Mouse (Mus musculus): ENCODE results near the gene Cnr2. TPM values are rescaled to one million over a fixed set of nuclear protein-coding genes. Genes with fewer than 3 reads are reported as not detected.
A peak's percentile ranks its signal among the peaks of the same experiment; 100 is the strongest.

Gene Cnr2
- polyA plus RNA-seq, 1 experiment from 2014 or later: 0.15 TPM

- Histone ChIP-seq H3K9ac (no peak overlapping the region), H3K4me3 (no peak overlapping the region), H3K36me3 (no peaks in the 10 kb centered on the region), H3K4me1 (peaks cover 18% of the 10 kb centered on the region), H3K4me2 (replicated peaks) (no peak overlapping the region), H3K27ac (no peak overlapping the region), H3K9me3 (replicated peaks) (no peaks in the 10 kb centered on the region), H3K27me3 (no peaks in the 10 kb centered on the region)
- WGBS: 91% methylated on average over 6 of the region's 6 CpGs
- ATAC-seq (ENCODE audit: low FRiP score): no peak
Measured at GRCm38 (mm10) chr4:135880018-135880417, 15.2 kb upstream of the Cnr2 start.

GRCm38 (mm10) chr4:135880576-135880975 is 14.6 kb upstream of the Cnr2 start:
- Histone ChIP-seq H3K9ac (no peak overlapping the region), H3K4me1 (peaks cover 15% of the 10 kb centered on the region), H3K36me3 (no peaks in the 10 kb centered on the region), H3K4me3 (no peak overlapping the region), H3K4me2 (replicated peaks) (no peak overlapping the region), H3K27ac (no peak overlapping the region), H3K27me3 (no peaks in the 10 kb centered on the region), H3K9me3 (replicated peaks) (no peaks in the 10 kb centered on the region)
- WGBS: 82% methylated on average over 10 of the region's 10 CpGs
- ATAC-seq (ENCODE audit: low FRiP score): no peak

GRCm38 (mm10) chr4:135882023-135882422 is 13.2 kb upstream of the Cnr2 start:
- Histone ChIP-seq H3K36me3 (no peaks in the 10 kb centered on the region), H3K27me3 (no peaks in the 10 kb centered on the region), H3K4me3 (no peak overlapping the region), H3K4me1 (peaks cover under 1% of the 10 kb centered on the region), H3K4me2 (replicated peaks) (no peak overlapping the region), H3K27ac (no peak overlapping the region), H3K9ac (no peak overlapping the region), H3K9me3 (replicated peaks) (no peaks in the 10 kb centered on the region)
- no peak for ATAC-seq (ENCODE audit: low FRiP score)
- WGBS: 84% methylated on average over 6 of the region's 6 CpGs

- no peaks in the 10 kb centered on the region for H3K9me3 ChIP-seq (replicated peaks)
- H3K4me1 ChIP-seq: no peaks in the 10 kb centered on the region; the same call in 1 of the 2 replicates
- no peaks in the 10 kb centered on the region for H3K27me3 ChIP-seq
- no peak overlapping the region for H3K27ac ChIP-seq
- H3K4me3 ChIP-seq: no peak overlapping the region
- no peak overlapping the region for H3K9ac ChIP-seq
- H3K36me3 ChIP-seq: no peaks in the 10 kb centered on the region
- no peak overlapping the region for H3K4me2 ChIP-seq (replicated peaks)
- WGBS: 42% methylated on average over 10 of the region's 10 CpGs
- ATAC-seq (ENCODE audit: low FRiP score): no peak
Measured at GRCm38 (mm10) chr4:135883401-135883851, 11.8 kb upstream of the Cnr2 start.

GRCm38 (mm10) chr4:135883881-135884516 is 11.2 kb upstream of the Cnr2 start:
- H3K9me3 ChIP-seq (replicated peaks): no peaks in the 10 kb centered on the region
- no peak overlapping the region for H3K27ac ChIP-seq
- ATAC-seq (ENCODE audit: low FRiP score): no peak
- 57% methylated on average over 7 of the region's 7 CpGs for WGBS
- no peaks in the 10 kb centered on the region; the same call in 1 of the 2 replicates for H3K4me1 ChIP-seq
- H3K4me3 ChIP-seq: no peak overlapping the region
- H3K4me2 ChIP-seq (replicated peaks): no peak overlapping the region
- no peaks in the 10 kb centered on the region for H3K36me3 ChIP-seq
- no peak overlapping the region for H3K9ac ChIP-seq
- H3K27me3 ChIP-seq: no peaks in the 10 kb centered on the region

GRCm38 (mm10) chr4:135884531-135884930 is 10.7 kb upstream of the Cnr2 start:
- WGBS: 46% methylated on average over 6 of the region's 6 CpGs
- Histone ChIP-seq H3K9me3 (replicated peaks) (no peaks in the 10 kb centered on the region), H3K4me3 (no peak overlapping the region), H3K9ac (no peak overlapping the region), H3K4me2 (replicated peaks) (no peak overlapping the region), H3K36me3 (no peaks in the 10 kb centered on the region), H3K27ac (no peak overlapping the region), H3K4me1 (no peaks in the 10 kb centered on the region; the same call in 1 of the 2 replicates), H3K27me3 (no peaks in the 10 kb centered on the region)
- ATAC-seq (ENCODE audit: low FRiP score): no peak

GRCm38 (mm10) chr4:135885676-135886075 is 9.5 kb upstream of the Cnr2 start:
- no peak overlapping the region for H3K9ac ChIP-seq
- no peak overlapping the region for H3K4me3 ChIP-seq
- H3K9me3 ChIP-seq (replicated peaks): no peaks in the 10 kb centered on the region
- 90% methylated on average over 12 of the region's 12 CpGs for WGBS
- no peak overlapping the region for H3K27ac ChIP-seq
- H3K4me1 ChIP-seq: no peaks in the 10 kb centered on the region; the same call in 1 of the 2 replicates
- H3K36me3 ChIP-seq: no peaks in the 10 kb centered on the region
- H3K27me3 ChIP-seq: no peaks in the 10 kb centered on the region
- ATAC-seq (ENCODE audit: low FRiP score): no peak
- H3K4me2 ChIP-seq (replicated peaks): no peak overlapping the region

- Histone ChIP-seq H3K9ac (no peak overlapping the region), H3K4me2 (replicated peaks) (no peak overlapping the region), H3K27ac (no peak overlapping the region), H3K27me3 (no peaks in the 10 kb centered on the region), H3K4me1 (no peaks in the 10 kb centered on the region; the same call in 1 of the 2 replicates), H3K9me3 (replicated peaks) (no peaks in the 10 kb centered on the region), H3K36me3 (no peaks in the 10 kb centered on the region), H3K4me3 (no peak overlapping the region)
- ATAC-seq (ENCODE audit: low FRiP score): no peak
- WGBS: 88% methylated on average over 4 of the region's 4 CpGs
Measured at GRCm38 (mm10) chr4:135886184-135886583, 9.0 kb upstream of the Cnr2 start.

- H3K4me3 ChIP-seq: no peak overlapping the region
- H3K4me1 ChIP-seq: no peaks in the 10 kb centered on the region; the same call in 1 of the 2 replicates
- no peaks in the 10 kb centered on the region for H3K9me3 ChIP-seq (replicated peaks)
- ATAC-seq (ENCODE audit: low FRiP score): no peak
- no peak overlapping the region for H3K4me2 ChIP-seq (replicated peaks)
- no peaks in the 10 kb centered on the region for H3K27me3 ChIP-seq
- H3K27ac ChIP-seq: no peak overlapping the region
- 95% methylated on average over 24 of the region's 24 CpGs for WGBS
- H3K9ac ChIP-seq: no peak overlapping the region
- H3K36me3 ChIP-seq: no peaks in the 10 kb centered on the region
Measured at GRCm38 (mm10) chr4:135888448-135889057, 6.6 kb upstream of the Cnr2 start.

- 84% methylated on average over 7 of the region's 7 CpGs for WGBS
- no peak for ATAC-seq (ENCODE audit: low FRiP score)
- H3K27me3 ChIP-seq: no peaks in the 10 kb centered on the region
Measured at GRCm38 (mm10) chr4:135889146-135889883, 5.9 kb upstream of the Cnr2 start.

GRCm38 (mm10) chr4:135889884-135890283 is 5.3 kb upstream of the Cnr2 start:
- Histone ChIP-seq H3K4me1 (no peaks in the 10 kb centered on the region), H3K4me3 (no peak overlapping the region), H3K9ac (no peak overlapping the region), H3K36me3 (no peaks in the 10 kb centered on the region), H3K27ac (no peak overlapping the region), H3K4me2 (replicated peaks) (no peak overlapping the region), H3K27me3 (no peaks in the 10 kb centered on the region), H3K9me3 (replicated peaks) (no peaks in the 10 kb centered on the region)
- WGBS: 11% methylated on average over 4 of the region's 4 CpGs
- peak; percentile 73; the same call in 1 of the 2 replicates for ATAC-seq (ENCODE audit: low FRiP score)

More at GRCm38 (mm10) chr4:135889146-135889883, 5.9 kb upstream of the Cnr2 start:
- H3K4me3 ChIP-seq: no peak overlapping the region
- no peak overlapping the region for H3K9ac ChIP-seq
- no peaks in the 10 kb centered on the region; the same call in 1 of the 2 replicates for H3K4me1 ChIP-seq
- no peaks in the 10 kb centered on the region for H3K9me3 ChIP-seq (replicated peaks)
- H3K36me3 ChIP-seq: no peaks in the 10 kb centered on the region
- H3K4me2 ChIP-seq (replicated peaks): no peak overlapping the region
- no peak overlapping the region for H3K27ac ChIP-seq

GRCm38 (mm10) chr4:135891539-135891938 is 3.7 kb upstream of the Cnr2 start:
- H3K4me1 ChIP-seq: no peaks in the 10 kb centered on the region
- H3K27ac ChIP-seq: no peak overlapping the region
- H3K4me2 ChIP-seq (replicated peaks): no peak overlapping the region
- WGBS: 78% methylated on average over 2 of the region's 2 CpGs
- H3K36me3 ChIP-seq: no peaks in the 10 kb centered on the region
- H3K9ac ChIP-seq: no peak overlapping the region
- H3K4me3 ChIP-seq: no peak overlapping the region
- H3K9me3 ChIP-seq (replicated peaks): no peaks in the 10 kb centered on the region
- H3K27me3 ChIP-seq: no peaks in the 10 kb centered on the region
- ATAC-seq (ENCODE audit: low FRiP score): no peak
